Mouse (Mus musculus) kidney, adult 2 months (tissue): ENCODE measurements around the gene 4930548H24Rik.

Experiments
- CTCF ChIP-seq: fragments of 200-500 bp; conservative IDR thresholded peaks from 2 replicates; pipeline ENCODE4 v1.5.1; 2011; ENCODE audit warnings: low read depth, mild to moderate bottlenecking, control low read depth, low read length, moderate library complexity, mixed read lengths; ENCODE audit not compliant: insufficient read depth, insufficient read length
- POLR2A ChIP-seq: fragments of 200-500 bp; IDR thresholded peaks from one replicate; pipeline ENCODE4 v1.6.1; 2011; ENCODE audit warnings: low read depth, low read length, control low read depth

GRCm38 (mm10) chr5:31492031-31492430, 6.5 kb downstream of the 4930548H24Rik start:
- TF ChIP-seq CTCF, result no peak
- TF ChIP-seq POLR2A, result no peak
